ENCODE assay signal across 14 mouse cellular contexts in the genomic region with DNA sequence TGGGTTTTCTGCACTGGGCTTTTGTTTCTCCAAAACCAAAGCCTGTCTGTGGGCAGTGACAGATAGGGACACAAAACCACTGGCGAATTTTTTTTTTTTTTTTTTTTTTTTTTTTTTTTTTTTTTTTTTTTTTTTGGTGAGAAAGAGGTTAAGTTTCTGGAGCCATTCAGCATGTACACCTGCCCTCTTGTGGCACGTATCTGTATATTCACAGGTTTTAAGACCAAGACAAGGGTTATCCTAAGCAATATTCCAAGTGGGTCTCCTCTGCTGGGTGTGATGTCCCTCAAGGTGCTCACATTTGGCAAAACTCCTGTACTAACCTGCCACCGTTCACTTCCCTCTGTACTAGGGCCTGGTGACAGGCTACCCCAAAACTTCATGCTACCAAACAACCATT. TPM values are rescaled to one million over a fixed set of nuclear protein-coding genes. Genes with fewer than 3 reads are reported as not detected.
DNase-seq lines count a peak whose midpoint lies in the region; ATAC-seq and TF ChIP-seq lines count a peak whose summit lies in the region.
"Had no signal": no experiment of that assay in that cellular context is flagged by ENCODE, and none has a peak within 500 bp of the region (broad histone marks: within the 10 kb centered on the region; RNA-seq: fewer than 3 reads in every experiment).

No protein-coding gene starts in this region.

- no peak overlapping the region for H3K27ac ChIP-seq in hindbrain, embryonic 11.5 days (ENCODE audit: low read depth, low read length)
- H3K27ac ChIP-seq in hindbrain, embryonic 13.5 days: no peak overlapping the region
- H3K27ac ChIP-seq in lung, embryonic 14.5 days (ENCODE audit: low read depth): no peak overlapping the region
- H3K27ac ChIP-seq: liver, embryonic 15.5 days had no signal

- no peak overlapping the region for H3K4me3 ChIP-seq in hindbrain, embryonic 11.5 days (ENCODE audit: low read depth, low read length)
- no peak overlapping the region for H3K4me3 ChIP-seq in hindbrain, embryonic 13.5 days
- no peak overlapping the region for H3K4me3 ChIP-seq in lung, embryonic 14.5 days (ENCODE audit: low read depth, low read length)
- H3K4me3 ChIP-seq: liver, embryonic 15.5 days; myocyte had no signal

- H3K9ac ChIP-seq in hindbrain, embryonic 11.5 days (ENCODE audit: low read depth, low read length): no peak overlapping the region
- H3K9ac ChIP-seq in hindbrain, embryonic 13.5 days: no peak overlapping the region
- no peak overlapping the region for H3K9ac ChIP-seq in lung, embryonic 14.5 days
- H3K9ac ChIP-seq: liver, embryonic 15.5 days had no signal

- 39% methylated on average over 3 of the region's 3 CpGs for WGBS in hindbrain, embryonic 11.5 days
- WGBS in hindbrain, embryonic 13.5 days: 52% methylated on average over 3 of the region's 3 CpGs
- WGBS in lung, embryonic 14.5 days: 25% methylated on average over 3 of the region's 3 CpGs

- H3K9me3 ChIP-seq in hindbrain, embryonic 11.5 days (ENCODE audit: control insufficient read depth, low read length): no peaks in the 10 kb centered on the region
- H3K9me3 ChIP-seq in hindbrain, embryonic 13.5 days: no peaks in the 10 kb centered on the region
- no peaks in the 10 kb centered on the region for H3K9me3 ChIP-seq in lung, embryonic 14.5 days (ENCODE audit: low read depth, low read length)
- H3K9me3 ChIP-seq: G1E; liver, embryonic 15.5 days had no signal

- H3K27me3 ChIP-seq in hindbrain, embryonic 11.5 days (ENCODE audit: control insufficient read depth, insufficient read depth, low read length): no peaks in the 10 kb centered on the region
- H3K27me3 ChIP-seq in hindbrain, embryonic 13.5 days: no peaks in the 10 kb centered on the region
- H3K27me3 ChIP-seq in lung, embryonic 14.5 days (ENCODE audit: insufficient read depth, low read length): no peaks in the 10 kb centered on the region
- H3K27me3 ChIP-seq: liver, embryonic 15.5 days had no signal

- peak; percentile 31 for DNase-seq in hindbrain, embryonic 11.5 days (ENCODE audit: low spot score)
- DNase-seq in lung, embryonic 14.5 days: peak; percentile 64
- DNase-seq in lung, postnatal 36 days: no peak
- DNase-seq in cerebellum, adult 18-20 months: peak; percentile 50 to 62
- peak; percentile 47 for DNase-seq in mesoderm, embryonic 11.5 days (ENCODE audit: low read depth, low spot score)
- DNase-seq in frontal cortex, postnatal 14 days (ENCODE audit: low spot score in 2 of 2): no peak
- DNase-seq in spleen, adult 12 weeks (ENCODE audit: low spot score): no peak
- DNase-seq: thymus, postnatal 36 days had no signal

- H3K4me1 ChIP-seq in hindbrain, embryonic 11.5 days (replicated peaks; ENCODE audit: control insufficient read depth, insufficient read depth, low read length): no peaks in the 10 kb centered on the region
- 0 out of 2 replicates have a peak, but pooled peaks cover 3% of the 10 kb centered on the region for H3K4me1 ChIP-seq in hindbrain, embryonic 13.5 days (replicated peaks)
- no peaks in the 10 kb centered on the region for H3K4me1 ChIP-seq in lung, embryonic 14.5 days (ENCODE audit: insufficient read depth)

- no peak for ATAC-seq in hindbrain, embryonic 11.5 days (ENCODE audit: low FRiP score)
- ATAC-seq in hindbrain, embryonic 13.5 days (ENCODE audit: low FRiP score): no peak
- no peak for ATAC-seq in lung, embryonic 14.5 days (ENCODE audit: insufficient read depth)

- no peak overlapping the region for H3K4me2 ChIP-seq in hindbrain, embryonic 11.5 days (replicated peaks; ENCODE audit: low read depth, low read length)
- no peak overlapping the region for H3K4me2 ChIP-seq in hindbrain, embryonic 13.5 days
- no peak overlapping the region for H3K4me2 ChIP-seq in lung, embryonic 14.5 days
- H3K4me2 ChIP-seq: liver, embryonic 15.5 days had no signal

- no peaks in the 10 kb centered on the region for H3K36me3 ChIP-seq in hindbrain, embryonic 11.5 days (ENCODE audit: control insufficient read depth, insufficient read depth, low read length)
- H3K36me3 ChIP-seq in hindbrain, embryonic 13.5 days: no peaks in the 10 kb centered on the region
- no peaks in the 10 kb centered on the region for H3K36me3 ChIP-seq in lung, embryonic 14.5 days (ENCODE audit: insufficient read depth)
- H3K36me3 ChIP-seq: G1E; liver, embryonic 15.5 days had no signal

- peak; percentile 46 for TF ChIP-seq CTCF in lung, embryonic 14.5 days (IDR thresholded peaks at IDR 0.05; ENCODE audit: low read depth)

RNA-seq across cellular contexts. Expression of a gene that starts 30.0 kb away (rescaled TPM):
- not detected in 2 replicates for polyA plus RNA-seq in hindbrain, embryonic 11.5 days (2014; fragmentation: Nextera tagmentation; extraction: Ambion mirVana)
- 0.23 TPM in 1 of 2 replicates, not detected in the other for polyA plus RNA-seq in hindbrain, embryonic 13.5 days (2015; fragmentation: Nextera tagmentation; extraction: Ambion mirVana)
- 0.32 TPM in 1 of 2 replicates, not detected in the other for polyA plus RNA-seq in lung, embryonic 14.5 days (2014; fragmentation: Nextera tagmentation; extraction: Ambion mirVana)
- polyA plus RNA-seq: G1E; large intestine, adult 2 months; liver, embryonic 15.5 days; myocyte; small intestine, adult 2 months had no signal

Comparison
In these comparisons a context has a peak if more than half of its experiments do, and no peak if none do; other contexts are left out.
1. DNase-seq: peak in hindbrain, embryonic 11.5 days (single experiment), lung, embryonic 14.5 days (single experiment), cerebellum, adult 18-20 months (2 of 2) and mesoderm, embryonic 11.5 days (single experiment); none in lung, postnatal 36 days (single experiment), frontal cortex, postnatal 14 days (0 of 2) and spleen, adult 12 weeks (single experiment).